ENCODE assay signal across 35 mouse cellular contexts in the genomic region with DNA sequence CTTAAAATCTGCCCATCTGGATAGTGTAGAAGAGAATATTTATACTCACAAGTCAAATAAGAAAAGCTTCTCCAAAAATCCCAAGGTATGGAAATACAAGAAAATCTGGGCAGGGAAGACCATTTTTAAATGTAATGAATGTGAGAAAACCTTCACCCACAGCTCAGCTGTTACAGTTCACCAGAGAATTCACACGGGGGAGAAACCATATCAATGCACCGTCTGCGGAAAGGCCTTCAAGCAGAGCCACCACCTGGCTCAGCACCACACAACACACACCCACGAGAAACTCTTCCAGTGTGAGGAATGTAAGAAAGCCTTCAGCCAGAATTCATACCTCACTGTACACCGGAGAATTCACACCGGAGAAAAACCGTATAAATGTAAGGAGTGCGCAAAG. TPM values are rescaled to one million over a fixed set of nuclear protein-coding genes. Genes with fewer than 3 reads are reported as not detected.
A peak's percentile ranks its signal among the peaks of the same experiment; 100 is the strongest.
DNase-seq lines count a peak whose midpoint lies in the region; TF ChIP-seq lines count a peak whose summit lies in the region.
"Had no signal": no experiment of that assay in that cellular context is flagged by ENCODE, and none has a peak within 500 bp of the region (broad histone marks: within the 10 kb centered on the region; RNA-seq: fewer than 3 reads in every experiment).

No protein-coding gene starts in this region.

- H3K27ac ChIP-seq in left cerebral cortex, adult 2 months: no peak overlapping the region
- H3K27ac ChIP-seq: embryonic facial prominence, embryonic 15.5 days; forebrain, embryonic 15.5 days; gastrocnemius, adult 2 months; hindbrain, embryonic 10.5 days; limb, embryonic 10.5 days; macrophage; midbrain, embryonic 10.5 days had no signal

- intact Hi-C loops in left cerebral cortex, adult 2 months (cut with DNase I): loop anchor here (1.0 kb wide), 2 partner anchors 42 to 398 kb away; no protein-coding TSS in a partner anchor

- peak; percentile 40 to 78 for DNase-seq in layer of hippocampus, adult 18-20 months (ENCODE audit: low spot score in 2 of 2)
- no peak for DNase-seq in layer of hippocampus, postnatal 14 days (ENCODE audit: low spot score in 2 of 2)
- peak; percentile 78 to 83 for DNase-seq in frontal cortex, adult 2 months (ENCODE audit: extremely low spot score in 1 of 2, low spot score in 1 of 2)
- DNase-seq in left cerebral cortex, adult 2 months (ENCODE audit: extremely low spot score in 1 of 2, low spot score in 2 of 2): peak; percentile 34 to 58
- peak; percentile 39 to 71 for DNase-seq in right cerebral cortex, postnatal 10 days (ENCODE audit: low spot score in 2 of 2)
- no peak for DNase-seq in gastrocnemius, postnatal 4 days (ENCODE audit: low spot score in 2 of 2)
- no peak for DNase-seq in heart, adult 8-10 months (ENCODE audit: low spot score)
- DNase-seq in liver: no peak
- DNase-seq: adrenal gland, postnatal 36 days; cerebellum, adult 11 months; cerebellum, adult 9-11 months; gastrocnemius, adult 2 months; heart, postnatal 10 days; kidney, postnatal 36 days; liver, postnatal 0 days; thymus, adult 2 months; thymus, postnatal 4 days had no signal

- no peak for TF ChIP-seq CTCF in left cerebral cortex, adult 2 months (IDR thresholded peaks at IDR 0.05)

- H3K4me3 ChIP-seq in left cerebral cortex, adult 2 months: no peak overlapping the region
- H3K4me3 ChIP-seq: embryonic facial prominence, embryonic 15.5 days; forebrain, embryonic 15.5 days; gastrocnemius, adult 2 months; hindbrain, embryonic 10.5 days; limb, embryonic 10.5 days; midbrain, embryonic 10.5 days had no signal

RNA-seq across cellular contexts. Expression of gene Zfp28, which starts 4.7 kb away (rescaled TPM):
- total RNA-seq in layer of hippocampus, adult 18-20 months (2021): 1 to 10 TPM; 7.5 to 8.6 TPM
- 1 to 10 TPM; 5.7 to 5.9 TPM for total RNA-seq in layer of hippocampus, postnatal 14 days (2021)
- polyA plus RNA-seq in frontal cortex, adult 2 months (2012; rRNA removed): 9.7 and 13.7 TPM in 2 replicates
- total RNA-seq in left cerebral cortex, adult 2 months (2021): 1 to 10 TPM; 5.2 to 7.4 TPM
- 1 to 10 TPM; 7.1 to 7.5 TPM for total RNA-seq in gastrocnemius, postnatal 4 days (2021)
- 1 to 10 TPM; 2.2 to 5.0 (median 3.2) TPM for total RNA-seq in heart, adult 8-10 months (2022)

RNA-seq across cellular contexts. Expression of gene Zfp78, which starts 15.4 kb away (rescaled TPM):
- 1 to 10 TPM; 4.8 to 6.9 TPM for total RNA-seq in layer of hippocampus, adult 18-20 months (2021)
- total RNA-seq in layer of hippocampus, postnatal 14 days (2021): 1 to 10 TPM; 4.1 to 5.9 TPM
- 2.6 and 3.3 TPM in 2 replicates for polyA plus RNA-seq in frontal cortex, adult 2 months (2012; rRNA removed)
- total RNA-seq in left cerebral cortex, adult 2 months (2021): 1 to 10 TPM; 4.5 to 4.7 TPM
- 1 to 10 TPM; 1.8 to 2.0 TPM for total RNA-seq in gastrocnemius, postnatal 4 days (2021)
- 1 to 10 TPM; 2.2 to 3.8 (median 2.9) TPM for total RNA-seq in heart, adult 8-10 months (2022)

RNA-seq across cellular contexts. Expression of gene Smim17, which starts 20.1 kb away (rescaled TPM):
- total RNA-seq in layer of hippocampus, adult 18-20 months (2021): 10 to 100 TPM; 20.3 to 21.6 TPM
- total RNA-seq in layer of hippocampus, postnatal 14 days (2021): 10 to 100 TPM; 21.0 to 21.7 TPM
- polyA plus RNA-seq in frontal cortex, adult 2 months (2012; rRNA removed): 7.0 and 8.9 TPM in 2 replicates
- 10 to 100 TPM; 15.4 to 17.0 TPM for total RNA-seq in left cerebral cortex, adult 2 months (2021)
- total RNA-seq in gastrocnemius, postnatal 4 days (2021): under 1 TPM in 1 of 2 experiments, not detected in 1; 0.44 TPM
- not detected for total RNA-seq in heart, adult 8-10 months (2022)
- total RNA-seq: common myeloid progenitor, adult 5-6 weeks; heart, postnatal 10 days; liver, adult 2 months had no signal
- polyA plus RNA-seq: CD4-positive, CD25-positive, alpha-beta regulatory T cell, adult 4 months; gonadal fat pad, adult 2 months; heart, embryonic 11.5 days; kidney, embryonic 14.5 days; liver, adult 2 months; liver, postnatal 0 days; lung, postnatal 0 days; macrophage; thymus, adult 2 months had no signal

RNA-seq across cellular contexts. Expression of gene Gm20715, which starts 31.6 kb away (rescaled TPM):
- under 1 TPM; 0.42 to 0.61 TPM for total RNA-seq in layer of hippocampus, adult 18-20 months (2021)
- under 1 TPM; 0.29 to 0.35 TPM for total RNA-seq in layer of hippocampus, postnatal 14 days (2021)
- polyA plus RNA-seq in frontal cortex, adult 2 months (2012; rRNA removed): 0.21 and 0.24 TPM in 2 replicates
- total RNA-seq in left cerebral cortex, adult 2 months (2021): under 1 TPM; 0.18 to 0.19 TPM
- total RNA-seq in gastrocnemius, postnatal 4 days (2021): not detected
- not detected for total RNA-seq in heart, adult 8-10 months (2022)
- total RNA-seq: adrenal gland, postnatal 36 days; common myeloid progenitor, adult 5-6 weeks; gastrocnemius, adult 2 months; heart, postnatal 10 days; liver, adult 2 months had no signal
- polyA plus RNA-seq: CD4-positive, CD25-positive, alpha-beta regulatory T cell, adult 4 months; embryonic facial prominence, embryonic 15.5 days; forebrain, embryonic 15.5 days; gonadal fat pad, adult 2 months; heart, embryonic 11.5 days; hindbrain, embryonic 10.5 days; hindbrain, embryonic 16.5 days; intestine, embryonic 16.5 days; kidney, embryonic 14.5 days; liver, adult 2 months; liver, postnatal 0 days; lung, postnatal 0 days; macrophage; midbrain, embryonic 10.5 days; midbrain, postnatal 0 days; neural tube, embryonic 14.5 days; stomach, embryonic 16.5 days; thymus, adult 2 months had no signal

RNA-seq across cellular contexts. Expression of gene Gm3854, which starts 34.9 kb away (rescaled TPM):
- 1 to 10 TPM; 6.2 to 6.3 TPM for total RNA-seq in layer of hippocampus, adult 18-20 months (2021)
- total RNA-seq in layer of hippocampus, postnatal 14 days (2021): 1 to 10 TPM; 5.0 to 6.6 TPM
- polyA plus RNA-seq in frontal cortex, adult 2 months (2012; rRNA removed): 4.0 and 5.0 TPM in 2 replicates
- total RNA-seq in left cerebral cortex, adult 2 months (2021): 1 to 10 TPM; 6.0 to 6.8 TPM
- under 1 TPM; 0.37 to 0.47 TPM for total RNA-seq in gastrocnemius, postnatal 4 days (2021)
- total RNA-seq in heart, adult 8-10 months (2022): under 1 TPM; 0.17 to 0.44 (median 0.32) TPM
- polyA plus RNA-seq: liver, adult 2 months; macrophage had no signal

Comparison
In these comparisons a context has a peak if more than half of its experiments do, and no peak if none do; other contexts are left out.
1. DNase-seq: peak in layer of hippocampus, adult 18-20 months (2 of 2), frontal cortex, adult 2 months (2 of 2), left cerebral cortex, adult 2 months (2 of 2) and right cerebral cortex, postnatal 10 days (2 of 2); none in layer of hippocampus, postnatal 14 days (0 of 2), gastrocnemius, postnatal 4 days (0 of 2), heart, adult 8-10 months (single experiment) and liver (single experiment).
2. RNA of gene Smim17, which starts 20.1 kb away (total RNA-seq): 21.0 to 21.7 TPM in layer of hippocampus, postnatal 14 days, 20.3 to 21.6 TPM in layer of hippocampus, adult 18-20 months and 15.4 to 17.0 TPM in left cerebral cortex, adult 2 months; 0.44 TPM in gastrocnemius, postnatal 4 days and not detected in heart, adult 8-10 months; every median in the first group is over 10 times any median in the second.